Mouse (Mus musculus): ENCODE data around the gene Msh6. TPM values are rescaled to one million over a fixed set of nuclear protein-coding genes. Genes with fewer than 3 reads are reported as not detected.
"Not testable (repeated sequence)": the region's sequence is repeated elsewhere in the genome, so short reads cannot be mapped to it uniquely, and the experiment has no call there.

The Msh6 gene
- polyA plus RNA-seq, 3 experiments from 2014 or later: 12.3 to 15.8 (median 15.0) TPM

- no peak for ATAC-seq
Measured at GRCm38 (mm10) chr17:87982112-87982511, 7.2 kb downstream of the Msh6 start.

GRCm38 (mm10) chr17:87983313-87983712 lies 8.5 kb downstream of the Msh6 start:
- no peak for ATAC-seq

GRCm38 (mm10) chr17:87984440-87985214 lies 9.8 kb downstream of the Msh6 start:
- ATAC-seq: no peak

GRCm38 (mm10) chr17:87985916-87986315 lies 11.1 kb downstream of the Msh6 start:
- no peak for ATAC-seq

- no peak for ATAC-seq
Measured at GRCm38 (mm10) chr17:87987507-87987906, 12.6 kb downstream of the Msh6 start.

- ATAC-seq: no peak
Measured at GRCm38 (mm10) chr17:87992154-87992553, 17.3 kb downstream of the Msh6 start.

GRCm38 (mm10) chr17:87993338-87993737 lies 18.5 kb downstream of the Msh6 start:
- no peak for ATAC-seq

- ATAC-seq: no peak
Measured at GRCm38 (mm10) chr17:87997808-87998207, 22.9 kb downstream of the Msh6 start.

- ATAC-seq: no peak
Measured at GRCm38 (mm10) chr17:88004892-88005291, 30.0 kb downstream of the Msh6 start.

GRCm38 (mm10) chr17:88006956-88007355 lies 32.1 kb downstream of the Msh6 start:
- ATAC-seq: no peak

- no peak for ATAC-seq
Measured at GRCm38 (mm10) chr17:88014456-88014855, 39.6 kb downstream of the Msh6 start.

- ATAC-seq: not testable (repeated sequence)
Measured at GRCm38 (mm10) chr17:88016027-88016426, 41.2 kb downstream of the Msh6 start.

GRCm38 (mm10) chr17:88023924-88024323 lies 49.1 kb downstream of the Msh6 start:
- no peak for ATAC-seq

GRCm38 (mm10) chr17:88025227-88025626 lies 50.4 kb downstream of the Msh6 start:
- peak; percentile 74 for ATAC-seq

- ATAC-seq: no peak
Measured at GRCm38 (mm10) chr17:88029194-88029970, 54.5 kb downstream of the Msh6 start.

- ATAC-seq: no peak
Measured at GRCm38 (mm10) chr17:88031755-88032154, 56.9 kb downstream of the Msh6 start.

GRCm38 (mm10) chr17:88034418-88034817 lies 59.6 kb downstream of the Msh6 start:
- no peak for ATAC-seq

Other genes with a start within 250 kb of the Msh6 start
- not detected for gene Kcnk12, start 177.1 kb upstream of the Msh6 start, polyA plus RNA-seq (2017; shearing (Covaris generic))
- gene Rpl36-ps4, start 54.1 kb upstream of the Msh6 start, polyA plus RNA-seq (2017; shearing (Covaris generic)): not detected
- 10 to 100 TPM; 15.8 to 26.4 (median 17.9) TPM for gene Fbxo11, start 90.2 kb downstream of the Msh6 start, polyA plus RNA-seq (2017; shearing (Covaris generic))

All from inflammation-experienced regulatory T-cells, adult 6 months (primary cell).